Mouse (Mus musculus) hindbrain, embryonic 11.5 days (tissue): ENCODE results near the gene Serpinb1c. TPM values are rescaled to one million over a fixed set of nuclear protein-coding genes. Genes with fewer than 3 reads are reported as not detected.
"Not testable (repeated sequence)": the region's sequence is repeated elsewhere in the genome, so short reads cannot be mapped to it uniquely, and the experiment has no call there.

Experiments
- ATAC-seq: fragments of 200-750 bp; cut with Nextera tagmentation; 2 replicates; pipeline ENCODE4 v1.8.0; 2017; ENCODE audit warnings: mild to moderate bottlenecking, moderate TSS enrichment, moderate library complexity; ENCODE audit not compliant: low FRiP score
- DNase-seq: peaks from one replicate; pipeline ENCODE4 v3.0.0-alpha.2; 2015; ENCODE audit warnings: low spot score
- H3K27ac ChIP-seq: fragments of 300-500 bp; sonication (generic); 2 replicates; pipeline ENCODE4 v1.5.1; 2014; ENCODE audit warnings: mild to moderate bottlenecking, low read depth, low read length
- H3K27me3 ChIP-seq: fragments of 300-500 bp; sonication (generic); 2 replicates; pipeline ENCODE4 v1.6.1; 2014; ENCODE audit warnings: mild to moderate bottlenecking, low read length, moderate library complexity, mixed read lengths; ENCODE audit not compliant: control insufficient read depth, insufficient read depth
- H3K36me3 ChIP-seq: fragments of 300-500 bp; sonication (generic); 2 replicates; pipeline ENCODE4 v1.6.1; 2014; ENCODE audit warnings: mild to moderate bottlenecking, low read length, moderate library complexity, mixed read lengths; ENCODE audit not compliant: control insufficient read depth, insufficient read depth
- H3K4me1 ChIP-seq: fragments of 300-500 bp; sonication (generic); replicated peaks from 2 replicates; pipeline ENCODE4 v1.6.1; 2014; ENCODE audit warnings: low read length, mixed read lengths; ENCODE audit not compliant: control insufficient read depth, insufficient read depth
- H3K4me2 ChIP-seq: fragments of 300-500 bp; sonication (generic); replicated peaks from 2 replicates; pipeline ENCODE4 v1.6.1; 2014; ENCODE audit warnings: mild to moderate bottlenecking, low read depth, low read length
- H3K4me3 ChIP-seq: fragments of 300-500 bp; sonication (generic); 2 replicates; pipeline ENCODE4 v1.5.1; 2014; ENCODE audit warnings: low read depth, low read length
- H3K9ac ChIP-seq: fragments of 300-500 bp; sonication (generic); 2 replicates; pipeline ENCODE4 v1.6.1; 2014; ENCODE audit warnings: low read depth, low read length
- H3K9me3 ChIP-seq: fragments of 300-500 bp; sonication (generic); 2 replicates; pipeline ENCODE4 v1.6.1; 2016; ENCODE audit warnings: low read length; ENCODE audit not compliant: control insufficient read depth
- WGBS: fragments of 180-500 bp; shearing (Covaris S2); extraction: QIAGEN DNeasy Blood & Tissue Kit; methylation state at CpG from one replicate; pipeline ENCODE4 v1.1.7; 2014; 5-methylcytosine and 5-hydroxymethylcytosine counted together
- polyA plus RNA-seq: library from polyadenylated mRNA; unstranded; fragments of >200 nt; fragmentation: Nextera tagmentation; extraction: Ambion mirVana; gene quantifications from 2 replicates; pipeline ENCODE4 v1.2.1, GENCODE M21; 2014

Gene Serpinb1c
- not detected in 2 replicates for polyA plus RNA-seq

DNA sequence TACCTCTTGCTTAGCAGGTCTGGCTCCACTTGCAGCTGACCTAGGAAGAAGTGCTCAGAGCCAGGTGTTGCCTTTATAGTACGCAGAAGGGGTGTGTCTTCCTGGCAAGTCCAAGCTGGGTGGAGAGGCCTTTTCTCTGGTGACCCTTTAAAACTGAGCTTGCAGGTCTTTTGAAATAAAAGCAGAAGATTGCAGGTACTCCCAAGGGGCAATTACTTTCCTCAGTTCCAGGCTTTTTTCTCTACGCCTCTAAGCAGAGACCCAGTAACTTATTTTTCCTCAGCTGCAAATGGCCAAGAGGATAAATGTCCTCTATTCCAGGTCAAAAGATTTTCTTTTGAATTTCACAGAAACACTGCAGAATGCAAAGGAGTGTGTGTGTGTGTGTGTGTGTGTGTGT, at the start of gene Serpinb1c:
Gene Serpinb1c, minus strand, starts transcription at position 101 of the 400 bp plus-strand sequence.
- H3K4me3 ChIP-seq: no peak within 1 kb of the TSS
- 79% methylated on average over 2 of the region's 2 CpGs for WGBS

GRCm38 (mm10) chr13:32939191-32939590, 41.2 kb upstream of the Serpinb1c start:
- ATAC-seq, H3K9ac ChIP-seq: not testable (repeated sequence)
- WGBS: 75% methylated on average over 3 of the region's 3 CpGs

More for the DNA sequence above, at the start of gene Serpinb1c:
- Histone ChIP-seq H3K27ac (no peak within 1 kb of the TSS), H3K36me3 (no peaks in the 10 kb centered on the region), H3K27me3 (no peaks in the 10 kb centered on the region), H3K9ac (no peak within 1 kb of the TSS), H3K4me1 (no peaks in the 10 kb centered on the region), H3K9me3 (no peaks in the 10 kb centered on the region), H3K4me2 (no peak within 1 kb of the TSS)
- DNase-seq (no peak), ATAC-seq (no peak)

DNA sequence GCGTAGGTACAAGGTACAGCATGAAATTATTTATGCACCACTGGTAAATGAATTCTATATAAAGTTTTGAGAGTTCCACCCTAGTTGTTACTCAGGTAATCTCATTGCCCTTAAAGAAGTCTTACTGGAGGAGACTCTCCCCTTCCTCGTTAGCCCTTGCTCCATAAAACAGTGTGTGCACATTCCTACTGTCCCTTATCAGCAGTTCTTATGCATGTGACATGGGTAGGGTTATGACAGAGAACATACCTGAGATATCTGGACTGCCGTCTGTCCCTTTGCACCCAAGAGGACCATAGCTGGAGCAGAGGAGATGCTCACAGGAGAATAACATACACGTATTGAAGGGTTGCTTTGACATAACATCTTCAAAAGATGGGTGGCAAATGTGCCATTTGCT, 40.3 kb upstream of the Serpinb1c start:
- ATAC-seq, H3K4me1 ChIP-seq, H3K36me3 ChIP-seq, H3K27me3 ChIP-seq, H3K9ac ChIP-seq, H3K4me2 ChIP-seq, H3K27ac ChIP-seq, DNase-seq, H3K4me3 ChIP-seq, H3K9me3 ChIP-seq: not testable (repeated sequence)
- 83% methylated on average over 4 of the region's 4 CpGs for WGBS

More at GRCm38 (mm10) chr13:32939191-32939590, 41.2 kb upstream of the Serpinb1c start:
- not testable (repeated sequence) for H3K27me3 ChIP-seq, H3K27ac ChIP-seq, H3K36me3 ChIP-seq, H3K4me2 ChIP-seq, DNase-seq, H3K9me3 ChIP-seq, H3K4me1 ChIP-seq, H3K4me3 ChIP-seq

DNA sequence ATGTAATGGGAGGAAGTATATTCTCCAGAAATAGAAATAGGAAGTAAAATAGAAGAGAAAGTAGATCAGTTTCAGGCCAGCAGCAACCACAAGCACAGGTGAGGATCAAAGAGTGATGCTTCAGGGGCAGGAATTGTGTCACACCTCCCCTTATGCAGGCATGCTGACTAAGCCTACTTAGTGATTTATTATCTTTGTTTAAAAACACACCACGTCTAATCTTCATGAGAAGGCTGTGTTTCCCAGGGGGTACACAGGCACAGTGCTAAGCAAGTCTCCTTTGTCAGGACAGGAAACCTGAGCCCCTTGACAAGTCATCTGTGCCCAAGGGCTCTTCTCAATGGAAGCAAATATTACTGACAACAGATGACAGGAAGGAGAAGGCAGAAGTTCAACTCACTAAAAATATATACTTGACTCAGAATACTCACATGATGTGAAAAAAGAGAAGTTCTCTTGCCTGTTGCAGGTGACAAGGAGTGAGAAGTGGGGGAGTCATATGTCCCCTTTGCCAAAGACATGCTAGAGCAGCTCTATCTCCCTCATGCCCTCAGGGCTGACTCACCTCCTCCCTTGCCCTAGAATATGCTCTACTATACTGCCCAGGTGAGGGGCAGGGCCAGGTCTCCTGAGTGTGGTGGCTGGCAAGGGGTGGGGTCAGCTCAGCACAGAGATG, 36.8 kb upstream of the Serpinb1c start:
- no peak overlapping the region for H3K27ac ChIP-seq
- no peak overlapping the region for H3K9ac ChIP-seq
- H3K4me2 ChIP-seq: no peak overlapping the region
- H3K4me1 ChIP-seq: no peaks in the 10 kb centered on the region
- H3K4me3 ChIP-seq: no peak overlapping the region
- no peaks in the 10 kb centered on the region for H3K27me3 ChIP-seq
- H3K9me3 ChIP-seq: no peaks in the 10 kb centered on the region
- 56% methylated on average over 1 of the region's 1 CpGs for WGBS
- DNase-seq (no peak), ATAC-seq (no peak)
- H3K36me3 ChIP-seq: no peaks in the 10 kb centered on the region

DNA sequence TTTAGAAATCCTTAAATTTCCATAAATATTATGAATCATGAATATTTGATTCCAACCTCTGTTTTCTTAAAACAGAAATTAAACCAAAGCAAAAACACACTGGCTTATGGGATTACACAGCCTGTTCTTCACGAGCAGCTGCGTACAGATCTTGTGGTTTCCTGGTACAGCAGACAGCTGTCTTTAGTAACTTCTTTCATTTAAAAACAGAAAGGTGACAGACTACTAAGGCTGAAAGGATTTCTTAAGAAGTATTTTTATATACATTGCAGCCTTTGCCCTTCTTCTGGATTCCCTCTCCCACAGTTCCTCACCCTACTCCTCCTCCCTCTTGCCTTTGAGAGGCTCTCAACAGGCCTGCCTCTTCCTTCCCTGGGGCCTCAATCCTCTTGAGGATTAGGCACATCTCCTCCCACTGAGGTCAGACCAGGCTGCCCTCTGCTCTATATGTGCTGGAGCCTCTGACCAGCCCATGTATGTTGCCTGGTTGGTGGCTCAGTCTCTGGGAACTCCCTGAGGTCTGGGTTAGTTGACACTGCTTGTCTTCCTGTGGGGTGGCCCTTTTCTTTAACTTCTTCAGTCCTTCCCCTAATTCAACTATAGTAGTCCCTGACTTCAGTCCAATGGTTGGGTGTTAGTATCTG, 31.2 kb upstream of the Serpinb1c start:
- Histone ChIP-seq H3K4me2 (no peak overlapping the region), H3K4me1 (no peaks in the 10 kb centered on the region), H3K9ac (no peak overlapping the region), H3K27me3 (no peaks in the 10 kb centered on the region), H3K27ac (no peak overlapping the region), H3K36me3 (no peaks in the 10 kb centered on the region), H3K4me3 (no peak overlapping the region), H3K9me3 (no peaks in the 10 kb centered on the region)
- ATAC-seq: no peak
- WGBS: 92% methylated on average over 2 of the region's 2 CpGs
- DNase-seq: no peak

GRCm38 (mm10) chr13:32927241-32927640, 29.2 kb upstream of the Serpinb1c start:
- no peak overlapping the region for H3K9ac ChIP-seq
- H3K4me3 ChIP-seq: no peak overlapping the region
- ATAC-seq (no peak), DNase-seq (no peak)
- H3K36me3 ChIP-seq: no peaks in the 10 kb centered on the region
- no peaks in the 10 kb centered on the region for H3K4me1 ChIP-seq
- H3K27ac ChIP-seq: no peak overlapping the region
- no peaks in the 10 kb centered on the region for H3K9me3 ChIP-seq
- 74% methylated on average over 1 of the region's 1 CpGs for WGBS
- H3K27me3 ChIP-seq: no peaks in the 10 kb centered on the region
- no peak overlapping the region for H3K4me2 ChIP-seq

GRCm38 (mm10) chr13:32926661-32927060, 28.6 kb upstream of the Serpinb1c start:
- no peak overlapping the region for H3K9ac ChIP-seq
- H3K27me3 ChIP-seq: no peaks in the 10 kb centered on the region
- no peak overlapping the region for H3K27ac ChIP-seq
- no peak overlapping the region for H3K4me2 ChIP-seq
- DNase-seq: no peak
- no peaks in the 10 kb centered on the region for H3K4me1 ChIP-seq
- H3K36me3 ChIP-seq: no peaks in the 10 kb centered on the region
- H3K4me3 ChIP-seq: no peak overlapping the region
- WGBS: 90% methylated on average over 2 of the region's 2 CpGs
- no peaks in the 10 kb centered on the region for H3K9me3 ChIP-seq
- ATAC-seq: no peak

DNA sequence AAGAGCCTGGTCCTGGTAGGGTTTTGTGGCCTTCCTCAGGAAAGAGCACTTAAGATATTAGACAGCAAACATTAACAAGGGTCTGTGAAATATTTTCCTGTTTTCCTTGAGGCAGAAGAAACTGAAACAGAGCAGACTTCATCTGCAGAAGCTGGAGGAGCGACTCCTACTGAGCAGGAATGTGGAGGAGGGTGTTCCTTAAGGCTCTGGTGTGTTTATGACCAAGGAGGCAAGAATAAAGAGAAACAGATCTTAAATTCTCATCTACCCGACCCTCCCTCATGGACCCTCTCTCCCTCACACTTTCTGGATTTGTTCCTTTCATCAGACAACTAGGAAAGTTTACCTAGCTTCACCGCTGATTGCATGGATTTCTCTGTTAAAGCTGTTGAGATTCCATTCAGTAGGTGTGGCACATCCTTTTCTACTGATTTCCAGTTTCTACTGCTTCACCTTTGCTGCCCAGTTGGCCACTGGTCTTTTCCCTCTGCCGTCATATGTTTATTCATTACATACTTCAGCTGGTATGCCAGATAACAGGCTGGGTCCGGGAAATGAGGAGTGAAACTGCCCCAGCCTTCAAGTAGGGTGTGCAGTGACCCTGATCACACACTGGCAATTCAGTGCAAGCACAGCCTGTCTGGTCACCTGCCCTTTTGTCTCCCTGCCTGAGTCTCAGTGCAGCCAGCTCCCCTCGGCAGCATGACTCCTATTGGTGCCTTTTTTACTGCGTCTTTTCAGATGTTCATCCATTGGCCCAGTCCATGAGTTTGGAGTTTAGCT, 26.8 kb upstream of the Serpinb1c start:
- no peak overlapping the region for H3K9ac ChIP-seq
- no peaks in the 10 kb centered on the region for H3K9me3 ChIP-seq
- no peak overlapping the region for H3K4me2 ChIP-seq
- ATAC-seq (no peak), DNase-seq (no peak)
- H3K27me3 ChIP-seq: no peaks in the 10 kb centered on the region
- no peak overlapping the region for H3K4me3 ChIP-seq
- no peaks in the 10 kb centered on the region for H3K36me3 ChIP-seq
- no peaks in the 10 kb centered on the region for H3K4me1 ChIP-seq
- 62% methylated on average over 7 of the region's 7 CpGs for WGBS
- H3K27ac ChIP-seq: no peak overlapping the region
